Mouse (Mus musculus) embryonic facial prominence, embryonic 12.5 days (tissue): Measurements from ENCODE around the gene Socs4. TPM values are rescaled to one million over a fixed set of nuclear protein-coding genes. Genes with fewer than 3 reads are reported as not detected.

Experiments
- polyA plus RNA-seq: library from polyadenylated mRNA; unstranded; fragments of >200 nt; fragmentation: Nextera tagmentation; extraction: Ambion mirVana; gene quantifications from 2 replicates; pipeline ENCODE4 v1.2.1, GENCODE M21; 2016

Gene Socs4
- polyA plus RNA-seq, 1 experiment from 2014 or later = 3.9 TPM

Other genes starting within 250 kb of the Socs4 start
- gene Gch1, start 87.5 kb upstream of the Socs4 start, polyA plus RNA-seq = 1.1 and 1.5 TPM in 2 replicates
- gene Wdhd1, start 74 bp upstream of the Socs4 start, polyA plus RNA-seq = 45.3 and 48.7 TPM in 2 replicates
- 77.9 and 83.7 TPM in 2 replicates for gene Mapk1ip1l, start 21.3 kb downstream of the Socs4 start, polyA plus RNA-seq
- 2.5 and 3.7 TPM in 2 replicates for gene Lgals3, start 90.8 kb downstream of the Socs4 start, polyA plus RNA-seq
- gene Dlgap5, start 141.5 kb downstream of the Socs4 start, polyA plus RNA-seq = 52.7 and 57.9 TPM in 2 replicates
- 23.5 and 26.5 TPM in 2 replicates for gene Fbxo34, start 173.5 kb downstream of the Socs4 start, polyA plus RNA-seq